Mouse (Mus musculus): ENCODE results near the gene Acot11. TPM values are rescaled to one million over a fixed set of nuclear protein-coding genes. Genes with fewer than 3 reads are reported as not detected.

The Acot11 gene
- total RNA-seq (2023): 10 to 100 TPM; 22.6 to 23.0 TPM

GRCm38 (mm10) chr4:106804910-106805274, at the start of gene Acot11:
Acot11 (minus strand) TSS chr4:106804998.

GRCm38 (mm10) chr4:106733636-106734035, 71.2 kb downstream of the Acot11 start, which contains the start of gene Fam151a:
Fam151a (plus strand) TSS chr4:106733889.

GRCm38 (mm10) chr4:106730814-106731213, 74.0 kb downstream of the Acot11 start, which contains the start of gene Mroh7:
Mroh7 (minus strand) TSS chr4:106730925.

Other genes starting within 250 kb of the Acot11 start
- gene Dhcr24, start 244.0 kb downstream of the Acot11 start, total RNA-seq (2023): 10 to 100 TPM; 12.2 to 13.2 TPM
- not detected for gene Lexm, start 187.8 kb downstream of the Acot11 start, total RNA-seq (2023)
- not detected for gene Ttc22, start 182.6 kb downstream of the Acot11 start, total RNA-seq (2023)
- gene Pars2, start 153.9 kb downstream of the Acot11 start, total RNA-seq (2023): 1 to 10 TPM; 2.8 to 2.9 TPM
- gene Ttc4, start 126.1 kb downstream of the Acot11 start, total RNA-seq (2023): 10 to 100 TPM; 22.7 to 26.6 TPM
- gene Mroh7, start 74.1 kb downstream of the Acot11 start, total RNA-seq (2023): under 1 TPM; 0.36 to 0.50 TPM
- gene Fam151a, start 71.1 kb downstream of the Acot11 start, total RNA-seq (2023): not detected
- 10 to 100 TPM; 33.2 to 34.4 TPM for gene Ssbp3, start 105.7 kb upstream of the Acot11 start, total RNA-seq (2023)